Mouse (Mus musculus) midbrain, embryonic 12.5 days (tissue): ENCODE measurements around the gene Agap2. TPM values are rescaled to one million over a fixed set of nuclear protein-coding genes. Genes with fewer than 3 reads are reported as not detected.

Experiments used
- ATAC-seq: fragments of 200-750 bp; cut with Nextera tagmentation; 2 replicates; pipeline ENCODE4 v1.8.0; 2017; ENCODE audit warnings: low read depth, moderate TSS enrichment, moderate library complexity; ENCODE audit not compliant: low FRiP score
- H3K27ac ChIP-seq: fragments of 300-500 bp; sonication (generic); replicated peaks from 2 replicates; pipeline ENCODE4 v1.5.1; 2016; ENCODE audit warnings: mild to moderate bottlenecking
- H3K27me3 ChIP-seq: fragments of 300-500 bp; sonication (generic); 2 replicates; pipeline ENCODE4 v1.6.1; 2016; ENCODE audit warnings: mild to moderate bottlenecking
- H3K36me3 ChIP-seq: fragments of 300-500 bp; sonication (generic); 2 replicates; pipeline ENCODE4 v1.6.1; 2016
- H3K4me1 ChIP-seq: fragments of 300-500 bp; sonication (generic); 2 replicates; pipeline ENCODE4 v1.6.1; 2016
- H3K4me2 ChIP-seq: fragments of 300-500 bp; sonication (generic); replicated peaks from 2 replicates; pipeline ENCODE4 v1.6.1; 2016; ENCODE audit warnings: mild to moderate bottlenecking, moderate library complexity
- H3K4me3 ChIP-seq: fragments of 300-500 bp; sonication (generic); 2 replicates; pipeline ENCODE4 v1.5.1; 2016; ENCODE audit warnings: mild to moderate bottlenecking
- H3K9ac ChIP-seq: fragments of 300-500 bp; sonication (generic); replicated peaks from 2 replicates; pipeline ENCODE4 v1.6.1; 2016; ENCODE audit warnings: mild to moderate bottlenecking, moderate library complexity
- H3K9me3 ChIP-seq: fragments of 300-500 bp; sonication (generic); 2 replicates; pipeline ENCODE4 v1.6.1; 2016; ENCODE audit warnings: mild to moderate bottlenecking
- WGBS: fragments of 180-500 bp; shearing (Covaris S2); methylation state at CpG from one replicate; pipeline ENCODE4 v1.1.7; 2016; 5-methylcytosine and 5-hydroxymethylcytosine counted together
- polyA plus RNA-seq: library from polyadenylated mRNA; unstranded; fragments of >200 nt; fragmentation: Nextera tagmentation; extraction: Ambion mirVana; gene quantifications from 2 replicates; pipeline ENCODE4 v1.2.1, GENCODE M21; 2016

The Agap2 gene
- polyA plus RNA-seq, 1 experiment from 2014 or later: 1.3 TPM

DNA sequence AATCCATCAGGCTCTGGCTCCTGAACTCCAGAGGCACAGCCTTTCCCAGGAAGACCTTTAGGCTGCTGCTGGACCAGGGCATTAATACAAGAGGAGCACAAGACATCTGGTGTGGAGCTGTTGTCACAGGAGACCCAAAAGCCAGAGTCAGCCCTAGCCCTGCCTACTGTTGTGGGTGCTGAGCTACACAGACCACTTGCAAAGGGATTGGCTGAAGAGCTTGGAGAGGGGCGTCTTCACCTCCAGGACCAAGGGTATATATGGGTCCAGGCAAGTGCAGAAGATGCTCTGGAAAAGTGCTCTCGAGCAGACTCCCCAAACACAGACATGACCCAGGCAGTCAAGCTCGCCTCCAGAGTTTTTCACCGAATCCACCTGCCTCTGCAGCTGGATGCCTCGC is 27.1 kb upstream of the Agap2 start, which contains the start of gene Cyp27b1:
TSS of gene Cyp27b1 (plus strand) at position 297 of the 400 bp plus-strand sequence.
- WGBS: 32% methylated on average over 5 of the region's 5 CpGs
- Histone ChIP-seq H3K4me2 (no peak within 1 kb of the TSS), H3K4me1 (peaks cover 4% of the 10 kb centered on the region), H3K9ac (no peak within 1 kb of the TSS), H3K9me3 (no peaks in the 10 kb centered on the region), H3K4me3 (0 out of 2 replicates have a peak within 1 kb of the TSS, but pooled peaks have one; percentile 10), H3K27me3 (peaks cover 58% of the 10 kb centered on the region), H3K36me3 (peaks cover 16% of the 10 kb centered on the region; the same call in 1 of the 2 replicates), H3K27ac (no peak within 1 kb of the TSS)
- no peak for ATAC-seq

DNA sequence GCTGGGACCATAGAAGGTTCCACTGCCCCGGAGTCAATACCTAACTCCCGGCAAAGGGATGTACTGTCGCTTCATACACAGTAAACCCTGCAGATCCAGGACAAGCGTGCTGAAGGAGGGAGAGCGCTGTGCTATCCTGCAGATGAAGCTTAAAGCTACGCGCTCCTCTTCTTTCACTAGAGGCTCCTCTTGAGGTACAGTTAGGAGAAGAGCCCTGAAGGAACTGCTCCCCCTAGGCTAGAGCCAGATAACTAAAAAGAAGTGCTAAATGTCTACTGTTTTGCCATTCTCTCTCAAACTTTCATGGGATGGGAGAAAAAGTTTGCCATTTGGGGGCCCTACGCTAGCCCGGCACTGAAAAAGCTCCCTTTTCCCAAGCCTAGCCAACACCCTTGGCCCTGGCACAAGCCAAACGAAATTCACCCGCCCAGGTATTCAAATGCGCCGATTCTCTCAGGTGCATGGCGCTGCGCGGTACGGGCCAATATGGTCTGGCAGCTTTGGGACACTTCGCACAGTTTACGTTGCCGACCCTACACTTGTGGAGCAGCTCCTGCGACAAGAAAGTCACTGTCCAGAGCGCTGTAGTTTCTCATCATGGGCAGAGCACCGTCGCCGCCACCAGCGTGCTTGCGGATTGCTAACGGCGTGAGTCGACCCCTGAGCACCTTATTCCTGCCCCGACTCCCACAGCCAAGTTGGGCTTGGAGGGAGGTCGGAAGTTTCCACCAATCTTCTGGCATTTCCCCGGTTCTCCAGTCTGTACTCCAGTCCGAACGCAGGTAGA is 26.3 kb upstream of the Agap2 start:
- Histone ChIP-seq H3K27me3 (peaks cover 58% of the 10 kb centered on the region), H3K9me3 (no peaks in the 10 kb centered on the region), H3K4me2 (no peak overlapping the region), H3K4me1 (peaks cover 3% of the 10 kb centered on the region; the same call in 1 of the 2 replicates), H3K9ac (no peak overlapping the region), H3K27ac (no peak overlapping the region), H3K4me3 (0 out of 2 replicates have a peak overlapping the region, but pooled peaks have one; percentile 10), H3K36me3 (peaks cover 20% of the 10 kb centered on the region; the same call in 1 of the 2 replicates)
- WGBS: 6% methylated on average over 35 of the region's 35 CpGs
- no peak for ATAC-seq

DNA sequence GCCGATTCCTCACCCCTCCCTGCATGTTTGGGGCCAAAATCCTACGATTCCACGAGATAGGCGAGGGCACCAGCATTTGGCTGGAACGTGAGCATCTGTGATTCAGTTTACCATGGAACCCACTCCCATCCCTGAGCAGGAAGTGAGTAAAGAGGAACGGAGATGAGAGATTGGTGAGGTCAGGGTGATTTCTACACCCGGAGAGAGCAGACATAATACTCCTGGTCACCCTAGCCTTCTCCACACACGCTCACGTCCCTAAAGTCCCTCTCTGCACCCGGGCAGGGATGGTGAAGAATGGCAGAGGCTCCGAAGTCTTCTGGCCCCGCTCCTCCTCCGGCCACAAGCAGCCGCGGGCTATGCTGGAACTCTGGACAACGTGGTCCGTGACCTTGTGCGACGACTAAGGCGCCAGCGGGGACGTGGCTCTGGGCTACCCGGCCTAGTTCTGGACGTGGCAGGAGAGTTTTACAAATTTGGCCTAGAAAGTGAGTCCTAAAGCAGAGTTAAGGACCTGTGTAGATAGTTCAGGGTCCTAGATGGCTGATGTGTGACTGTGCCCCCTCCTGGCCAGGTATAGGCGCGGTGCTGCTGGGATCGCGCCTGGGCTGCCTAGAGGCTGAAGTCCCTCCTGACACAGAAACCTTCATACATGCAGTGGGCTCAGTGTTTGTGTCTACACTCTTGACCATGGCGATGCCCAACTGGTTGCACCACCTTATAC is 25.5 kb upstream of the Agap2 start:
- Histone ChIP-seq H3K4me3 (0 out of 2 replicates have a peak overlapping the region, but pooled peaks have one; percentile 10), H3K27ac (no peak overlapping the region), H3K4me1 (peaks cover 3% of the 10 kb centered on the region; the same call in 1 of the 2 replicates), H3K27me3 (peaks cover 58% of the 10 kb centered on the region), H3K9ac (no peak overlapping the region), H3K9me3 (no peaks in the 10 kb centered on the region), H3K36me3 (peaks cover 24% of the 10 kb centered on the region; the same call in 1 of the 2 replicates), H3K4me2 (no peak overlapping the region)
- no peak for ATAC-seq
- 4% methylated on average over 29 of the region's 29 CpGs for WGBS

DNA sequence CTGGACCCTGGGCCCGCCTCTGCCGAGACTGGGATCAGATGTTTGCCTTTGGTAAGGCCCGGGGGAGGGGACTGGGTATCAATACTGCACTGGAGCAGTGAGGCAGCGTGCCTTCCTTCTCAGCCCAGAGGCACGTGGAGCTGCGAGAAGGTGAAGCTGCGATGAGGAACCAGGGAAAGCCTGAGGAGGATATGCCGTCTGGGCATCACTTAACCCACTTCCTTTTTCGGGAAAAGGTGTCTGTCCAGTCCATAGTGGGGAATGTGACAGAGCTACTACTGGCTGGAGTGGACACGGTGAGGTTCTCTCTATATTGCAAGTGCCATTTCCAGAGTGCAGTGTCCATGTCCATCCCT is 25.0 kb upstream of the Agap2 start:
- peaks cover 58% of the 10 kb centered on the region for H3K27me3 ChIP-seq
- no peak overlapping the region for H3K4me3 ChIP-seq
- H3K27ac ChIP-seq: no peak overlapping the region
- H3K36me3 ChIP-seq: peaks cover 24% of the 10 kb centered on the region
- no peak for ATAC-seq
- no peak overlapping the region for H3K4me2 ChIP-seq
- H3K9ac ChIP-seq: no peak overlapping the region
- H3K4me1 ChIP-seq: peaks cover 3% of the 10 kb centered on the region; the same call in 1 of the 2 replicates
- 21% methylated on average over 10 of the region's 10 CpGs for WGBS
- H3K9me3 ChIP-seq: no peaks in the 10 kb centered on the region

DNA sequence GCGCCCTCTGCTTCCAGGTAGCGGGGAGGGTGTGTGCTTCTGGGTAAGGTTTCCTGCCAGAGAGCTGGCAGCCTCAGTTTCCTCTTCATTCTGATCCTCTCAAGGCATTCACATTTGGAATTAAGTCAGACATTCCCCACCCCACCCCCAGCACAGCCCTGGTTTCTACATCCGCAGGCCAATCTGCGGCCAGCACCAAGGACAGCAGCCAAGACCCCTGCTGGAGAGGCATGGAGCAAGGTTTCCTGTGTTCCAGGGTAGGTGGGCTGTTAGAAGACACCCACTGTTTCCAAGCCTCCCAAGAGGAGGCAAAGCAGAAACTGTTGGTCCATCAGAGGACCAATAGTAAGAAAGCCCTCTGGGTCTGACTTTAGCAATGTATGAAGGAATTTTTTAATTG is 20.4 kb upstream of the Agap2 start:
- H3K36me3 ChIP-seq: peaks cover 44% of the 10 kb centered on the region
- H3K27ac ChIP-seq: no peak overlapping the region
- H3K9ac ChIP-seq: no peak overlapping the region
- no peaks in the 10 kb centered on the region for H3K9me3 ChIP-seq
- WGBS: 73% methylated on average over 4 of the region's 4 CpGs
- no peak overlapping the region for H3K4me2 ChIP-seq
- no peak for ATAC-seq
- peaks cover 18% of the 10 kb centered on the region for H3K4me1 ChIP-seq
- H3K4me3 ChIP-seq: no peak overlapping the region
- peaks cover 30% of the 10 kb centered on the region for H3K27me3 ChIP-seq

DNA sequence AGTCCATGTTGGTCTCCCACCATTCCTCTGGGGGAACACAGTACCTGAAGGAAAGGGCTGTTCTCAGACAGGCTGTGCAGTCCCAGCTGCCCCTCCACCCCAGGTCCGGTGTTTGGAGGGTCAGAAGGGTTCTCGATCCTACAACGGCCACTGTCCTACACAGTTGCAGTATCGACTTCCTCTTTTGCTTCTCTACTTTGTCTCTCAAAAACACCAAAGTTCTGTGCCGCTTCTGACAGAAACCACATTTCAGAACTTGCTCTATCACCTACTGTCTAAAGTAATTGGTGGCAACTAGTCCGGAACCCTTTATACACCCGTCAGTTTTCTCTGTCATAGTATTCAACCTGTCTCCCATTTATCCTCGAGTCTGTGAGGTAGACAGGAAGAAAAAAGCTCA is 19.7 kb upstream of the Agap2 start:
- Histone ChIP-seq H3K4me3 (no peak overlapping the region), H3K27me3 (peaks cover 23% of the 10 kb centered on the region), H3K9me3 (no peaks in the 10 kb centered on the region), H3K27ac (no peak overlapping the region), H3K4me2 (no peak overlapping the region), H3K36me3 (peaks cover 44% of the 10 kb centered on the region), H3K4me1 (peaks cover 20% of the 10 kb centered on the region), H3K9ac (no peak overlapping the region)
- 91% methylated on average over 8 of the region's 8 CpGs for WGBS
- no peak for ATAC-seq

DNA sequence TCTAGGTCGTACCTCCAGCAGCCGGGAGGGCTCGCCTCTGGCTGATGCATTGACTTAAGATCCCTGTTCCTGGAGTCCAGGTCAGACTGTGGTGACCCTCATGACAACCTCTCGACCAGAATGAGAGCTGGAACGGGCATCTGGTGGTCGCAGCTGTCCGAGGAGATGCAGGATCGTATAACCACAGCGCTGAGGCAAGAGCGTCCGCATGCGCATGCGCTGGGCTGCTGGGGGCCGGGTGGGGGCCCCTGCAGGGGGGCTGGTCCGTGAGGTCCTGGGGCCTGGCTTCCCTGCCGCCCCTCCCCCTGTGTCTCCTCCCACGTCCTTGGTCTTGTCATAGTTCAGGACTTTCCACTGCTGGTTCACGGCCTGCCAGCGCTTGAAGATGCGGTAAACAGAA is 18.6 kb upstream of the Agap2 start:
- peaks cover 14% of the 10 kb centered on the region for H3K27me3 ChIP-seq
- H3K4me3 ChIP-seq: no peak overlapping the region
- no peak for ATAC-seq
- peaks cover 44% of the 10 kb centered on the region for H3K36me3 ChIP-seq
- H3K9ac ChIP-seq: no peak overlapping the region
- H3K4me1 ChIP-seq: peaks cover 31% of the 10 kb centered on the region
- H3K27ac ChIP-seq: no peak overlapping the region
- H3K9me3 ChIP-seq: no peaks in the 10 kb centered on the region
- 92% methylated on average over 20 of the region's 20 CpGs for WGBS
- H3K4me2 ChIP-seq: no peak overlapping the region

DNA sequence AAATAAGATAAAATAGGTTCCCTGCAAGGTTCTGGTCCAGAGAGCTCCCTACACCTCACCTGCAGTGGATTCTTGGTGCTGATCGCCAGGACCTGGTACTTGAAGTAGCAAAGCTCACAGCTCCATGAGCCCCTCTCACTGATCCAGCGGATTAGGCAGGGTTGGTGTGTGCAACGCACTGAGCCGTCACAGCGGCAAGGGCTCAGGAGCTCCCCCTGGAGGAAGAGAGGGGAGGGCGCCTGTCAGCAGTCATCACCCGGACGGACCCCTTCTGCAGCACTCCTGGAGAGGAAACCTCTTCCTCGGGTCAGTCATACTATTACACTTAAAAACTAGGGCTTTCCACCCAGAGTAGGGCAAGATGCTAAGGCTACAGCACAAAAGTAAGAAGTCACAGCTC is 16.9 kb upstream of the Agap2 start:
- H3K4me1 ChIP-seq: peaks cover 39% of the 10 kb centered on the region
- WGBS: under 1% methylated on average over 9 of the region's 9 CpGs

DNA sequence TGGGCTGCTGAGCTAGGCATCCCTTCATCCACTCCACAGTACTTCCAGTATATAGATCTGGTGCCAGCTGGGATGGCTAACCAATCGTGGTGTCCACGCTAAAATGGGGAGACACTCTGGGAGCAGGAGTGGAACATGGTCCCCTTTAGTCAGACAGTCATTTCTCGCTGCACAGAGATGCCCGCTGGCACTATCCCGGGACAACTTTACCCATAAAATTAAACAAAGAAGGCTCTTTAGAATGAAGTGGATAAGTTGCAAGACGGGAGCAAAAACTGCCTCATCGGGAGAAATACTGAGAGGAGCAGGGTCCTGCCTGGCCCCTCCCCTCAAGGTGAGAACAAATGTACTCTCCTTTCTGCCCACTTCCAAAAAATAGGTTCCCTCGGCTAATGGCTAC is 16.4 kb upstream of the Agap2 start:
- peak overlapping the region; percentile 99 for H3K9ac ChIP-seq
- H3K36me3 ChIP-seq: peaks cover 40% of the 10 kb centered on the region
- H3K9me3 ChIP-seq: no peaks in the 10 kb centered on the region
- H3K4me2 ChIP-seq: peak overlapping the region; percentile 96
- H3K4me3 ChIP-seq: peak overlapping the region; percentile 97
- ATAC-seq: no peak
- 0 out of 2 replicates have a peak overlapping the region, but pooled peaks have one; percentile 96 for H3K27ac ChIP-seq
- peaks cover 39% of the 10 kb centered on the region for H3K4me1 ChIP-seq
- 10% methylated on average over 8 of the region's 8 CpGs for WGBS
- peaks cover 5% of the 10 kb centered on the region; the same call in 1 of the 2 replicates for H3K27me3 ChIP-seq

More for the DNA sequence above, 16.9 kb upstream of the Agap2 start:
- H3K36me3 ChIP-seq: peaks cover 44% of the 10 kb centered on the region
- peak overlapping the region; percentile 96 for H3K4me2 ChIP-seq
- peak; percentile 13; the same call in 1 of the 2 replicates for ATAC-seq
- H3K4me3 ChIP-seq: peak overlapping the region; percentile 97
- peaks cover 5% of the 10 kb centered on the region; the same call in 1 of the 2 replicates for H3K27me3 ChIP-seq
- H3K9ac ChIP-seq: peak overlapping the region; percentile 99
- no peaks in the 10 kb centered on the region for H3K9me3 ChIP-seq
- no peak overlapping the region for H3K27ac ChIP-seq

DNA sequence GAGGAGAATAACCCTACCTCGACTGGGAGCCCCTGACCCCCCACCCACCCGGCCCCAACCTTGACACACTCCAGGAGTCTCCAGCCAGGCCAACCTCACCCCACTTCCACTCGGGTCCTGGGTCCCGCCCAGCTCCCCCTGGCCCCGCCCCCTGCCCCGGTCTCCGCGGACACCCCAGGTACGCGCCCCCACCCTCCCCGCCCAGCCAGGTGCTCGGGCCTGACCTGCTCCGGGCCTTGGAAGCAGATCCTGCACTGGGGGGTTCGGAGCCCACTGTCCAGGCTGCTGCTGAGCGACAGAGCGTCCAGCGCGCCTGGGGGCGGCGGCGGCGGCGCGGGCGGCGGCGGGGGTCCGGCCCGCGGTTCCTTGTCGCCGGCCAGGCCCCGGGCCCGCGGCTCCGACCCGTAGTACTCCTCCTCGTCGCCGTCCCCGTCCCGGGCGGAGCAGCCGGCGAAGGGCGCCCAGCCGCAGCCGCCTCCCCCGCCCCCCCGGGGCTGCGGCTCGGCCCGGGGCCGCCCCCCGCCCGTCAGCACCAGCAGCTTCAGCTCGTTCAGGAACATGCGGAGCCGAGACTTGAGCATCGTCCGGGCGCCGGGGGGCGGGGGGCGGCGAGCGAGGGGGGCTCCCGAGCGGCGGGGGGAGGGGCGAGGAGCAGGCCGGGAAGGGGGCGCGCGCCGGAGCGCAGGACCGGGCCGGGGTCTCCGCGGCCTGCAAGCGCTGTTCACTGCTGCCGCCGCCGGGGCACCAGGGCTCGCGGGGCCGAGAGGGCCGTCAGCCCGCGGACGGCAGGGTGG is 15.7 kb upstream of the Agap2 start:
- H3K4me1 ChIP-seq: peaks cover 39% of the 10 kb centered on the region
- peak overlapping the region; percentile 97 for H3K4me3 ChIP-seq
- H3K36me3 ChIP-seq: peaks cover 33% of the 10 kb centered on the region
- no peaks in the 10 kb centered on the region for H3K9me3 ChIP-seq
- peaks cover 5% of the 10 kb centered on the region; the same call in 1 of the 2 replicates for H3K27me3 ChIP-seq
- peak overlapping the region; percentile 96 for H3K27ac ChIP-seq
- ATAC-seq: peak; percentile 5; the same call in 1 of the 2 replicates
- peak overlapping the region; percentile 99 for H3K9ac ChIP-seq
- peak overlapping the region; percentile 96 for H3K4me2 ChIP-seq
- WGBS: under 1% methylated on average over 56 of the region's 92 CpGs
